Mouse (Mus musculus): ENCODE results near the gene Upk3b. TPM values are rescaled to one million over a fixed set of nuclear protein-coding genes. Genes with fewer than 3 reads are reported as not detected.
"Not testable (repeated sequence)": the region's sequence is repeated elsewhere in the genome, so short reads cannot be mapped to it uniquely, and the experiment has no call there.

The Upk3b gene
- polyA plus RNA-seq, 1 experiment from 2014 or later, result 44.4 TPM

DNA sequence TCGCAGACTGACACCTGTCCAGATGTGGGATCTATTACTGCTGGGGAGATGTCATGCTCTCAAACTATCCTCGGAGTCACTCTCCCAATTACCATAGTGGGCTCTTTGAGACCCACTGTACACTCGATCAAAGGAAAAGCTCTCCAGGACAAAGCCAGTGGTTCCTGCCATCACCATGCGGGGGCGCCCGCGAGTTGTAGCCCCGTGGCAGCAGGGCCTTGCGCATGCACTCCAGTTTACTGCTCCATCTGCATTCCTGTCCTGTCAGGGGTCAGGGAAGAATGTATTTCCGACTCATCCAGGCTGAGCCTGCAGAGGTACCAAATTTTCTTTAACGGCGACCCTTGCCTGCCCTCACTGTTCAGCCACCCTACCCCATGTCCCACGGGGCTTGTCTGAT is 6.6 kb downstream of the Upk3b start:
- Histone ChIP-seq H3K27ac (ENCODE audit: low read length) (no peak overlapping the region), H3K4me2 (ENCODE audit: low read depth, low read length) (no peak overlapping the region), H3K9ac (ENCODE audit: low read depth, low read length) (no peak overlapping the region), H3K4me3 (ENCODE audit: low read length) (no peak overlapping the region), H3K27me3 (replicated peaks; ENCODE audit: control insufficient read depth, insufficient read depth, low read length) (no peaks in the 10 kb centered on the region), H3K9me3 (ENCODE audit: control insufficient read depth, low read length) (no peaks in the 10 kb centered on the region), H3K36me3 (ENCODE audit: control insufficient read depth, insufficient read depth, low read length) (no peaks in the 10 kb centered on the region), H3K4me1 (ENCODE audit: control insufficient read depth, insufficient read depth, low read length) (peaks cover 5% of the 10 kb centered on the region; the same call in 1 of the 2 replicates)
- 70% methylated on average over 13 of the region's 13 CpGs for WGBS
- no peak for ATAC-seq

DNA sequence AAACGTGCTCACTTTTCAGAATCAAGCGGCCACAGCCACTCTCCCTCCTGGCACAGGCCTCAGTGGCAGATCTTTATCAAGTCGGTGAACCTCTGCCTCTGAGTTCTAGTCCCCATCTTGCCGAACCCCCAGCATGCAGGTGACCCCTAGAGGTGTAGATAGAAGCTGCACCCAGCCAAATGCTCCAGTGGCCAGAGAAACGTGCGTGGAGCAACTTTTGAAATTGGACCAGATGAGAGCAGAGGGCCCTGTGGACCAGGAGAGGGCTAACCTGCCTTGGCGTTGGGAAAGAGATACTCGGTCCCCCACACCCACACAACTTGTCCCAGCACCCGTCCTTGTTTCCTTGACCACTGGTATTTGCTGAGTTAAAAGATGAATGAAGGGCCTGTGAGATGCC is 7.1 kb downstream of the Upk3b start:
- Histone ChIP-seq H3K4me3 (ENCODE audit: low read length) (no peak overlapping the region), H3K4me1 (ENCODE audit: control insufficient read depth, insufficient read depth, low read length) (peaks cover 3% of the 10 kb centered on the region; the same call in 1 of the 2 replicates), H3K9me3 (ENCODE audit: control insufficient read depth, low read length) (no peaks in the 10 kb centered on the region), H3K4me2 (ENCODE audit: low read depth, low read length) (no peak overlapping the region), H3K27me3 (replicated peaks; ENCODE audit: control insufficient read depth, insufficient read depth, low read length) (no peaks in the 10 kb centered on the region), H3K9ac (ENCODE audit: low read depth, low read length) (no peak overlapping the region), H3K27ac (ENCODE audit: low read length) (no peak overlapping the region), H3K36me3 (ENCODE audit: control insufficient read depth, insufficient read depth, low read length) (no peaks in the 10 kb centered on the region)
- ATAC-seq, result no peak
- WGBS, result 46% methylated on average over 9 of the region's 9 CpGs

DNA sequence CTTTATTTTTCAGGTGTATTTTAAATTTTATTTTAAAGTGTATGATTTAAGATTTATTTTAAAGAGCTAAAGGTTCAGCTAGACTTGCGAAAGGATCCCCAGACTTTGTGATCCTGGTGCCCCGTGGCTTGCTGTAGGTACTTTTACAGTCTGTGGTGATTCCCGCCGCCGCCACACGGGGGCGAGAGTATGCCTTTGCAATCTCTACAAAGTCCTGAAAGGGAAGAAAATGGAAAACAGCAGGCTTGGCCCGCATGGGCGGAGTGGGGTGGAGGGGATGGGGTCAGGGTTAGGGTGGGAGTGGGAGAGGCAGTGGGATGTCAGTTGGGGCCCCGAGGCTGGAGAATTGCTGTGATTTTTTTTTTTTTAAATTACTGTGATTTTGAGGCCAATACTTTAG is 7.7 kb downstream of the Upk3b start:
- no peaks in the 10 kb centered on the region for H3K9me3 ChIP-seq (ENCODE audit: control insufficient read depth, low read length)
- no peak overlapping the region for H3K27ac ChIP-seq (ENCODE audit: low read length)
- H3K9ac ChIP-seq (ENCODE audit: low read depth, low read length), result no peak overlapping the region
- no peak overlapping the region for H3K4me2 ChIP-seq (ENCODE audit: low read depth, low read length)
- H3K4me1 ChIP-seq (ENCODE audit: control insufficient read depth, insufficient read depth, low read length), result peaks cover 3% of the 10 kb centered on the region; the same call in 1 of the 2 replicates
- 4% methylated on average over 10 of the region's 10 CpGs for WGBS
- H3K27me3 ChIP-seq (replicated peaks; ENCODE audit: control insufficient read depth, insufficient read depth, low read length), result no peaks in the 10 kb centered on the region
- H3K36me3 ChIP-seq (ENCODE audit: control insufficient read depth, insufficient read depth, low read length), result no peaks in the 10 kb centered on the region
- ATAC-seq, result 0 out of 2 replicates have a peak, but pooled peaks have one; percentile 39
- H3K4me3 ChIP-seq (ENCODE audit: low read length), result no peak overlapping the region

DNA sequence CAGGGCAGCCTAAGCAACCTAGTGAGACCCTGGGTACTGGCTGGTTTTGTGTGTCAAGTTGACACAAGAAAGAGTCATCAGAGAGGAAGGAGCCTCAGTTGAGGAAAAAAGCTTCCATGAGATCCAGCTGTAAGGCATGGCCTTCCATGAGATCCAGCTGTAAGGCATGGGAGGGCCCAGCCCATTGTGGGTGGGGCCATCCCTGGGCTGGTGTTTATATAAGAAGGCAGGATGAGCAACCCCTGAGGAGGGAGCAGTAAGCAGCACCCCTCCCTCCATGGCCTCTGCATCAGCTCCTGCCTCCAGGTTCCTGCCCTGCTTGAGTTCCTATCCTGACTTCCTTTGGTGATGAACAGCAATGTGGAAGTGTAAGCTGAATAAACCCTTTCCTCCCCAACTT is 10.2 kb downstream of the Upk3b start:
- not testable (repeated sequence) for H3K9ac ChIP-seq (ENCODE audit: low read depth, low read length); ATAC-seq; H3K4me3 ChIP-seq (ENCODE audit: low read length); H3K9me3 ChIP-seq (ENCODE audit: control insufficient read depth, low read length); H3K36me3 ChIP-seq (ENCODE audit: control insufficient read depth, insufficient read depth, low read length); H3K27me3 ChIP-seq (replicated peaks; ENCODE audit: control insufficient read depth, insufficient read depth, low read length); H3K27ac ChIP-seq (ENCODE audit: low read length); H3K4me2 ChIP-seq (ENCODE audit: low read depth, low read length)
- peaks cover 11% of the 10 kb centered on the region for H3K4me1 ChIP-seq (ENCODE audit: control insufficient read depth, insufficient read depth, low read length)

DNA sequence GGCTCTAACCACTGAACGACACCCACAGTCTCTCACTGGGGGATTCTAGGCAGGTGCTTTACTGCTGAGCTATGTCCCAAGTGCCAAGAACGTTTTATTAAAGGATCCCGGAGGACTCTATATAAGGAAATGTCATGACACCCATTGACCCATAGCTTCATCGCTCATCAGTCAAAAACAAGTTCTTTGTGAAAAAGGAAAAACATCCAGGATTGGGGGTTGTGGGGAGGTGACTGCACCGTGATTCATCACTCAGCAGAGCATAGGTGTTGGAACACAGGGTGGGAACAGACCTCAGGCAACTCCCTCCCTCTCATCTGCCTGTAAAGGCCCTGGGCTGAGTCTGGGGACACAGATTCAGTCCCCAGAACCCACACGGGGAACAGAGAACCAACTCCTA is 11.6 kb downstream of the Upk3b start:
- H3K27ac ChIP-seq (ENCODE audit: low read length), result no peak overlapping the region
- H3K27me3 ChIP-seq (replicated peaks; ENCODE audit: control insufficient read depth, insufficient read depth, low read length), result no peaks in the 10 kb centered on the region
- H3K36me3 ChIP-seq (ENCODE audit: control insufficient read depth, insufficient read depth, low read length), result no peaks in the 10 kb centered on the region

DNA sequence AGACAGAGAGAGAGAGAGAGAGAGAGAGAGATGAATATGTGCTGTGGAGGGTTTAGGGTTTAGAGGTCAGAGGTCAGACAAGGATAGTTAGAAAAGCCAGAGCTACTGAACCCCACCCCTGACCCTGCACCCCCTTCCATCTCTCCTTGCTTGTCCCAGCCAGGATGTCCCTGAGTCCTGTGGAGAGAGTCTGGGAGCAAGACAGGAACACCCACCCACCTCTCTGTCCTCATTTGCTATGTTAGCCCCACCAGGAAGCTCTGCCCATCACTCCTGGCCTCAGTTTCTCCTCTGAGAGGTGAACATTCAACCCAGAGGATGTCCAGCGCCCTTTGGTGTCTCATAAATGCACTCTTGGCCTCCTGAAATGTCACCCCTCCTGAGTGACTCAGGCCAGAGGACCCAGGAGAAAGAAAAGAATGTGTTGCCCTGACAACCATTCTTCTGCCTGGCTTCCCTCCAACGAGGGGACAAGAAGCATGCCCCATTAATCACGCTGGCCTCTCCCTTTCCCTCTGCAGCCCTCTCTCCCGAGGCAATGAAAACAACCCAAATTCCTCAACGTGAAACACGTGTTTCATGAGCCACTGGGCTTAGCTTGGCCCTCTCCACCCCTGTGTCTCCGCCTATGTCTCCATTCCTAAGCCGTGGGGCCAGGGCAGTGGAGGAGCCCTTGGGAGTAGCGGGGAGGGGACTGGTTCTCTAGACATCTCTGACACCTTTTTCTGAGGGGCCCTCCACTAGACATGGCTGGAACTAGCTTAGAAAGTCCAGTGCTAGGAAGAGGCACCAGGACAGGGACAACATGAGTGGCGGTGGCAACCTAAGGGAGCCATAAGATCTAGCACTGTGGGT is 13.2 kb downstream of the Upk3b start:
- WGBS, result 12% methylated on average over 10 of the region's 10 CpGs
- Histone ChIP-seq H3K4me3 (ENCODE audit: low read length) (no peak overlapping the region), H3K36me3 (ENCODE audit: control insufficient read depth, insufficient read depth, low read length) (no peaks in the 10 kb centered on the region), H3K4me2 (ENCODE audit: low read depth, low read length) (no peak overlapping the region), H3K27ac (ENCODE audit: low read length) (peak overlapping the region; percentile 53), H3K9ac (ENCODE audit: low read depth, low read length) (peak overlapping the region; percentile 27; the same call in 1 of the 2 replicates), H3K9me3 (ENCODE audit: control insufficient read depth, low read length) (no peaks in the 10 kb centered on the region), H3K27me3 (replicated peaks; ENCODE audit: control insufficient read depth, insufficient read depth, low read length) (no peaks in the 10 kb centered on the region), H3K4me1 (ENCODE audit: control insufficient read depth, insufficient read depth, low read length) (peaks cover 11% of the 10 kb centered on the region)
- ATAC-seq, result peak; percentile 80

More for the DNA sequence above, 11.6 kb downstream of the Upk3b start:
- Histone ChIP-seq H3K4me1 (ENCODE audit: control insufficient read depth, insufficient read depth, low read length) (peaks cover 11% of the 10 kb centered on the region), H3K4me2 (ENCODE audit: low read depth, low read length) (no peak overlapping the region), H3K4me3 (ENCODE audit: low read length) (no peak overlapping the region), H3K9ac (ENCODE audit: low read depth, low read length) (no peak overlapping the region), H3K9me3 (ENCODE audit: control insufficient read depth, low read length) (no peaks in the 10 kb centered on the region)
- no peak for ATAC-seq
- WGBS, result 55% methylated on average over 6 of the region's 6 CpGs

DNA sequence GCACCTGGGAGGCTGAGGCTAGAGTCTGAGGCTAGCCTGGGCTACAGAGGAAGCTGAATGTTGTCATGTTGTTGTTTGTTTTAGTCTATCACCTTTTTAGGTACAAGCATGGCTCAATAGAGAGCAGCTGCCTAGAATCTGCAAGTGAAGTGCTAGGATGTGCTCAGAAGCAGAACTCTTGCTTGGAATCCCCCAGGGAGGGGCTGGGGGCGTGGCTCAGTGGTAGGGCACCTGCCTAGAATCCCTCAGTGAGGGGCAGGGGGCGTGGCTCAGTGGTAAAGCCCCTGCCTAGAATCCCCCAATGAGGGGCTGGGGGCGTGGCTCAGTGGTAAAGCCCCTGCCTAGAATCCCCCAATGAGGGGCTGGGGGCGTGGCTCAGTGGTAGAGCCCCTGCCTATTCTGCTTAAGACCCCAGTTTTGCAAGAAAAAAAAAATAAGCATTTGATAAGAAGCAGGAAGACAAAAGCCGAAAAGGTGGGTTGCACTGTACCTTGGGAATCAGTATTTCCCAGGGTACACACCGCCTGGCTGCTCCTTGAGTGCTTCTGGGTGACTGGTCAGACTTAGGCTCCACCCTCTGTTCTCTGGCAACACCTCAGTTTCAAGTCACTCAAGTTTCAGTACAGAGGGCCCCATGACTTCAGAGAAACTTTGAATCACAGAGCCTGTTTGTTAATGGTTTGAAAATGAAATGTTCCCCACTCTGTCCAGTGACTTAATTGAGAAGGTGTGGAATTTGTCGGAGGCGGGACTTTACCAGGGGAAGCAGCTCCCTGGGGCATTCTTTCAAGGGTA is 14.8 kb downstream of the Upk3b start:
- H3K4me2 ChIP-seq (ENCODE audit: low read depth, low read length), result no peak overlapping the region
- no peak overlapping the region for H3K4me3 ChIP-seq (ENCODE audit: low read length)
- WGBS, result 84% methylated on average over 8 of the region's 8 CpGs
- H3K27ac ChIP-seq (ENCODE audit: low read length), result no peak overlapping the region
- ATAC-seq, result no peak
- no peaks in the 10 kb centered on the region for H3K36me3 ChIP-seq (ENCODE audit: control insufficient read depth, insufficient read depth, low read length)
- no peaks in the 10 kb centered on the region for H3K9me3 ChIP-seq (ENCODE audit: control insufficient read depth, low read length)
- no peaks in the 10 kb centered on the region for H3K27me3 ChIP-seq (replicated peaks; ENCODE audit: control insufficient read depth, insufficient read depth, low read length)
- H3K4me1 ChIP-seq (ENCODE audit: control insufficient read depth, insufficient read depth, low read length), result peaks cover 17% of the 10 kb centered on the region
- no peak overlapping the region for H3K9ac ChIP-seq (ENCODE audit: low read depth, low read length)

DNA sequence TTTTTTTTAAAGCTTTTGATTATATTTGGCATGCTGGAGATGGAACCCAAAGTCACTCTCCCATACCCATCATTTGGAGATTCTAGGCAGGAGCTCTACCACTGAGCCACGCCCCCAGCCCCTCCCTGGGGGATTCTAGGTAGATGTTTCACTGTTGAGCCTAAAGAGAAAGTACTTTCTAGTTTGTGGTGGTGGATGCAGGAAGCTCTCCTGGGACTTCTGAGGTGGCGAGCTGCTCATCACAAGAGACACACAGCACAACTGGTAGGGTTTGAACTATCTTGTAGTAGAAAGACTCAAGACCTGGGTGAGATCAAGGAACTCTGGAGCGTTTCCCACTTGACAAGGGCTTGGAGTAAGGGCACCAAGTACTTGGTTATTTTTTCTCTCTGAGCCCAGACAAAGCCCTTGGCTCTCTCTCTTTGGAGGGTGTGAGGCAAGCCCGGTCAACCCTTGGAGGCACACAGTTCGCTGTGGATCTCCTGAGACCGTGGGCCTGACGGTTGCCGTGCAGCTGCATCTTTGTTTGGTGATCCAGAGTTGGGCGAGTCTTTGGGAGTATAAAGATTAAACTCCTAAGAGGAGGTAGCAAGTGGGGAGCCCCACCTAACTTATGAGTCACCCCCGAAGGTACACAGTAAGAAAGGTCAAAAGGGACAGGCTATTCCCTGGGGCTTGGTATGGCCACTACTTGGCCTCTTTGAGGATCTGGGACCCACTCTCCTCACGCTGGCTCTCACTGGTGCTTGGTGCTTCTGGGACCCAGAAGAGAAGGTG is 16.2 kb downstream of the Upk3b start, which contains the start of gene Upk3bl:
Gene Upk3bl (plus strand): TSS at position 192 of the 777 bp plus-strand sequence.
- no peak within 1 kb of the TSS for H3K27ac ChIP-seq (ENCODE audit: low read length)
- peaks cover 17% of the 10 kb centered on the region for H3K4me1 ChIP-seq (ENCODE audit: control insufficient read depth, insufficient read depth, low read length)
- H3K4me3 ChIP-seq (ENCODE audit: low read length), result no peak within 1 kb of the TSS
- no peak for ATAC-seq
- H3K27me3 ChIP-seq (replicated peaks; ENCODE audit: control insufficient read depth, insufficient read depth, low read length), result no peaks in the 10 kb centered on the region
- no peaks in the 10 kb centered on the region for H3K36me3 ChIP-seq (ENCODE audit: control insufficient read depth, insufficient read depth, low read length)
- no peak within 1 kb of the TSS for H3K4me2 ChIP-seq (ENCODE audit: low read depth, low read length)
- no peak within 1 kb of the TSS for H3K9ac ChIP-seq (ENCODE audit: low read depth, low read length)
- WGBS, result 79% methylated on average over 11 of the region's 11 CpGs
- no peaks in the 10 kb centered on the region for H3K9me3 ChIP-seq (ENCODE audit: control insufficient read depth, low read length)

DNA sequence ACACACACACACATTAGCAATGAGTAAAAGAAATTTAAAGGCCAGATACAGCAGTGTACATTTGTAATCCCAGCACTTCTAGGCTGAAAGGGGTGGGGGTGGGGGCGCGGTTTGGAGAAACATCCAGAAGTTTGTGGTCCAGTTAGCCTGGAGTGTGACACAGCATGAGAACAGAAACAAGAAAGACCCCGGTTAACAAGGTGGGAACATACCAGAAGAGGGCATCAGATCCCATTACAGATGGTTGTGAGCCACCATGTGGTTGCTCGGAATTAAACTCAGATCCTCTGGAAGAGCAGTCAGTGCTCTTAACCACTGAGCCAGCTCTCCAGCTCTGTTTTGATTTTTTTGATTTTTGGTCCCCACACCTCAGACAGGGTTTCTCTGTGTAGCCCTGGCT is 17.8 kb downstream of the Upk3b start:
- no peaks in the 10 kb centered on the region for H3K36me3 ChIP-seq (ENCODE audit: control insufficient read depth, insufficient read depth, low read length)
- no peak overlapping the region for H3K4me3 ChIP-seq (ENCODE audit: low read length)
- ATAC-seq, result no peak
- H3K27ac ChIP-seq (ENCODE audit: low read length), result no peak overlapping the region
- H3K27me3 ChIP-seq (replicated peaks; ENCODE audit: control insufficient read depth, insufficient read depth, low read length), result no peaks in the 10 kb centered on the region
- peaks cover 17% of the 10 kb centered on the region for H3K4me1 ChIP-seq (ENCODE audit: control insufficient read depth, insufficient read depth, low read length)
- H3K9ac ChIP-seq (ENCODE audit: low read depth, low read length), result no peak overlapping the region
- no peak overlapping the region for H3K4me2 ChIP-seq (ENCODE audit: low read depth, low read length)
- no peaks in the 10 kb centered on the region for H3K9me3 ChIP-seq (ENCODE audit: control insufficient read depth, low read length)
- WGBS, result 46% methylated on average over 4 of the region's 4 CpGs

Measured in intestine, embryonic 16.5 days (tissue).